In genomic region chr7:67951532-67952035, GRCm38 (mm10) we compare ENCODE assay signal across 8 mouse cellular contexts. TPM values are rescaled to one million over a fixed set of nuclear protein-coding genes. Genes with fewer than 3 reads are reported as not detected.
DNase-seq lines count a peak whose midpoint lies in the region; ATAC-seq and TF ChIP-seq lines count a peak whose summit lies in the region.

No protein-coding gene starts in this region.

- no peaks in the 10 kb centered on the region for H3K9me3 ChIP-seq in hindbrain, embryonic 10.5 days
- no peaks in the 10 kb centered on the region for H3K9me3 ChIP-seq in lung, postnatal 0 days (ENCODE audit: low read length)

- peak overlapping the region; percentile 99 for H3K27ac ChIP-seq in hindbrain, embryonic 10.5 days
- H3K27ac ChIP-seq in lung, postnatal 0 days (ENCODE audit: low read length) = peak overlapping the region; percentile 98

- H3K4me1 ChIP-seq in hindbrain, embryonic 10.5 days (replicated peaks) = peaks cover 42% of the 10 kb centered on the region
- H3K4me1 ChIP-seq in lung, postnatal 0 days (ENCODE audit: insufficient read depth, low read depth, low read length) = peaks cover 10% of the 10 kb centered on the region

- TF ChIP-seq EP300 in lung, postnatal 0 days (IDR thresholded peaks at IDR 0.05) = no peak

- 1% methylated on average over 69 of the region's 73 CpGs for WGBS in hindbrain, embryonic 10.5 days
- under 1% methylated on average over 42 of the region's 73 CpGs for WGBS in lung, postnatal 0 days

- peak; percentile 98 for DNase-seq in Muller cell, postnatal 12 days (ENCODE audit: inconsistent ontology term)
- DNase-seq in cerebellum, adult 9-10 months = peak; percentile 96
- DNase-seq in hindbrain, embryonic 10.5 days (ENCODE audit: low spot score) = peak; percentile 95
- DNase-seq in layer of hippocampus, postnatal 10 days (ENCODE audit: low spot score in 2 of 2) = peak; percentile 97 to 99
- peak; percentile 97 for DNase-seq in lung, postnatal 0 days (ENCODE audit: low spot score)
- DNase-seq in ovary, postnatal 36 days (ENCODE audit: low spot score) = peak; percentile 98
- DNase-seq in thymus, postnatal 14 days = peak; percentile 94

- no peaks in the 10 kb centered on the region for H3K36me3 ChIP-seq in hindbrain, embryonic 10.5 days
- H3K36me3 ChIP-seq in lung, postnatal 0 days (ENCODE audit: insufficient read depth, low read length) = no peaks in the 10 kb centered on the region

- peak overlapping the region; percentile 93 for H3K9ac ChIP-seq in lung, postnatal 0 days (replicated peaks; ENCODE audit: low read depth)

- H3K4me2 ChIP-seq in lung, postnatal 0 days (replicated peaks; ENCODE audit: low read depth, low read length) = peak overlapping the region; percentile 96

- 0 out of 2 replicates have a peak, but pooled peaks cover 4% of the 10 kb centered on the region for H3K27me3 ChIP-seq in hindbrain, embryonic 10.5 days (ENCODE audit: insufficient read depth, poor library complexity, severe bottlenecking)
- H3K27me3 ChIP-seq in lung, postnatal 0 days (replicated peaks; ENCODE audit: insufficient read depth, low read length) = no peaks in the 10 kb centered on the region

- TF ChIP-seq CTCF in lung, postnatal 0 days (IDR thresholded peaks at IDR 0.05) = no peak

- peak overlapping the region; percentile 92 for H3K4me3 ChIP-seq in hindbrain, embryonic 10.5 days
- peak overlapping the region; percentile 89 for H3K4me3 ChIP-seq in lung, postnatal 0 days (ENCODE audit: low read depth, low read length)

- ATAC-seq in frontal cortex, adult (ENCODE audit: low TSS enrichment) = peak; percentile 72
- ATAC-seq in lung, postnatal 0 days = peak; percentile 91

RNA-seq across cellular contexts. Expression of gene Igf1r, which starts 1.0 kb away (rescaled TPM):
- 19.7 and 24.9 TPM in 2 replicates for polyA plus RNA-seq in hindbrain, embryonic 10.5 days (2016; fragmentation: Nextera tagmentation; extraction: Ambion mirVana)
- 10 to 100 TPM; 34.3 to 34.5 TPM for total RNA-seq in layer of hippocampus, postnatal 10 days (2021)
- 15.9 and 18.8 TPM in 2 replicates for polyA plus RNA-seq in lung, postnatal 0 days (2015; fragmentation: Nextera tagmentation; extraction: Ambion mirVana)

Comparison
In these comparisons a context has a peak if more than half of its experiments do, and no peak if none do; other contexts are left out.
1. Peak in every context shown above with its lines: DNase-seq, ATAC-seq, H3K4me3 ChIP-seq and H3K27ac ChIP-seq.